Mouse (Mus musculus) limb, embryonic 14.5 days (tissue): ENCODE data around the gene Dag1. TPM values are rescaled to one million over a fixed set of nuclear protein-coding genes. Genes with fewer than 3 reads are reported as not detected.
A peak's percentile ranks its signal among the peaks of the same experiment; 100 is the strongest.
"Not testable (repeated sequence)": the region's sequence is repeated elsewhere in the genome, so short reads cannot be mapped to it uniquely, and the experiment has no call there.

Experiments
- ATAC-seq: fragments of 200-750 bp; cut with Nextera tagmentation; 2 replicates; pipeline ENCODE4 v1.8.0; 2017; ENCODE audit warnings: low read depth, moderate number of reproducible peaks, moderate TSS enrichment; ENCODE audit not compliant: low FRiP score
- DNase-seq: peaks from one replicate; pipeline ENCODE4 v3.0.0-alpha.2; 2015; ENCODE audit warnings: low spot score
- H3K27ac ChIP-seq: fragments of 300-500 bp; sonication (generic); replicated peaks from 2 replicates; pipeline ENCODE4 v1.5.1; 2014; ENCODE audit warnings: low read depth, mild to moderate bottlenecking, low read length, moderate library complexity, mixed read lengths
- H3K27me3 ChIP-seq: fragments of 300-500 bp; sonication (generic); 2 replicates; pipeline ENCODE4 v1.6.1; 2014; ENCODE audit warnings: low read length, mixed read lengths; ENCODE audit not compliant: control insufficient read depth, insufficient read depth
- H3K36me3 ChIP-seq: fragments of 300-500 bp; sonication (generic); 2 replicates; pipeline ENCODE4 v1.6.1; 2014; ENCODE audit warnings: mild to moderate bottlenecking, low read length, moderate library complexity, mixed read lengths; ENCODE audit not compliant: control insufficient read depth, insufficient read depth
- H3K4me1 ChIP-seq: fragments of 300-500 bp; sonication (generic); 2 replicates; pipeline ENCODE4 v1.6.1; 2014; ENCODE audit warnings: antibody characterized with exemption, low read length, mixed read lengths; ENCODE audit not compliant: control insufficient read depth, insufficient read depth
- H3K4me2 ChIP-seq: fragments of 300-500 bp; sonication (generic); replicated peaks from 2 replicates; pipeline ENCODE4 v1.6.1; 2014; ENCODE audit warnings: low read depth, mild to moderate bottlenecking, low read length, moderate library complexity; ENCODE audit not compliant: severe bottlenecking
- H3K4me3 ChIP-seq: fragments of 300-500 bp; sonication (generic); replicated peaks from 2 replicates; pipeline ENCODE4 v1.5.1; 2014; ENCODE audit warnings: low read length
- H3K9ac ChIP-seq: fragments of 300-500 bp; sonication (generic); 2 replicates; pipeline ENCODE4 v1.6.1; 2014; ENCODE audit warnings: mild to moderate bottlenecking, low read depth, low read length, moderate library complexity; ENCODE audit not compliant: severe bottlenecking
- H3K9me3 ChIP-seq: fragments of 300-500 bp; sonication (generic); 2 replicates; pipeline ENCODE4 v1.6.1; 2016; ENCODE audit warnings: low read length; ENCODE audit not compliant: control insufficient read depth
- POLR2A ChIP-seq: fragments of 200-500 bp; IDR thresholded peaks from 2 replicates; pipeline ENCODE4 v1.8.0; 2012; ENCODE audit warnings: inconsistent platforms, mild to moderate bottlenecking, moderate library complexity, borderline replicate concordance; ENCODE audit not compliant: insufficient read depth, insufficient read length; ENCODE audit errors: extremely low read depth
- WGBS: fragments of 180-500 bp; shearing (Covaris S2); extraction: QIAGEN DNeasy Blood & Tissue Kit; methylation state at CpG from one replicate; pipeline ENCODE4 v1.1.7; 2014; 5-methylcytosine and 5-hydroxymethylcytosine counted together
- polyA plus RNA-seq, 2 experiments: library from polyadenylated mRNA; depleted of rRNA in 1 of 2; stranded (reverse) in 1 of 2; unstranded in 1 of 2; fragments of >200 nt; fragmentation: Nextera tagmentation in 1 of 2; extraction: Ambion mirVana in 1 of 2; gene quantifications; 2 replicates each; pipeline versions ENCODE4 v1.2.1 to v1.2.3; 2012 to 2014

Dag1 gene
- polyA plus RNA-seq, 2 experiments, result 49.7 to 82.5 TPM

DNA sequence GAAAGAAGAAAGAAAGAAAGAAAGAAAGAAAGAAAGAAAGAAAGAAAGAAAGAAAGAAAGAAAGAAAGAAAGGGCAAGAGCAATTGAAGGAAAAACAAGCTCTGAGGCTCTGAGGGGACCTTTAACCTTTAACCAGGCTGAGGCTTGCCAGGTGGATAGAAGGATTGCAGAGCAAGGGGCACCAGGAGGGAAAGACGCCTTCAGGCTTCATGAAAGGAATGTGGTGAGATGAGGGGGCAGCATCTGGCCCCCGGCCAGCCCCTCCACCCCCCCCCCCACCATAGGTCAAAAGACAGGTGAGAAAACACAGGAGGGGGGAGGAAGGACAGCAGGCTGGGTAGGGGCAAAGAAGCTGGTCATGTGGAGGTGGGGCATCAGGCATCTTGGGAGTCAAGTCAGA lies 8.2 kb upstream of the Dag1 start:
- H3K4me3 ChIP-seq, result no peak overlapping the region
- ATAC-seq (no peak), DNase-seq (no peak)
- no peaks in the 10 kb centered on the region for H3K9me3 ChIP-seq
- H3K4me1 ChIP-seq, result peaks cover 13% of the 10 kb centered on the region; the same call in 1 of the 2 replicates
- 18% methylated on average over 2 of the region's 2 CpGs for WGBS
- no peaks in the 10 kb centered on the region for H3K36me3 ChIP-seq
- no peak overlapping the region for H3K27ac ChIP-seq
- no peaks in the 10 kb centered on the region for H3K27me3 ChIP-seq
- TF ChIP-seq POLR2A, result no peak
- H3K9ac ChIP-seq, result no peak overlapping the region
- no peak overlapping the region; the same call in 1 of the 2 replicates for H3K4me2 ChIP-seq

DNA sequence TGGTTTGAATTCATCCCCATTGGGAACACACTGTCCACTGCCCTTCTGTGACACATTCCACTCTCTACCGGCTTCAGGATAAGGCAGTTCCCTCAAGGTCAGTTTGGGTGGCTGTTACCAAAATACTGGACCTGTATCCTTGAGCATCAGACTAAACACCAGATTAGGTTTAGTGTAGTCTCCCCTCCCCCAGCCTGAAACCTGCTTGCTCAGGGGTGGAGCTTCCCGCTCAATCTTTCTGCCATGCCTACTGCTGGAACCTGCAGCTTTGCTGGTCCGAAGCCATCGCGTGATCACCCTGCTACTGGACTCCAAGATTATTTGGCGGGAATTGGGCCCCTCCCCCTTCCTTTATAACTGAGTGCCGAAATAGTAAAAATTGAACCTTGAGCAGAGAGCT lies 4.9 kb upstream of the Dag1 start:
- not testable (repeated sequence) for H3K27ac ChIP-seq, H3K36me3 ChIP-seq, H3K4me2 ChIP-seq, DNase-seq, ATAC-seq, H3K27me3 ChIP-seq, H3K9me3 ChIP-seq, H3K9ac ChIP-seq, H3K4me3 ChIP-seq
- 76% methylated on average over 5 of the region's 7 CpGs for WGBS
- H3K4me1 ChIP-seq, result peaks cover 18% of the 10 kb centered on the region

DNA sequence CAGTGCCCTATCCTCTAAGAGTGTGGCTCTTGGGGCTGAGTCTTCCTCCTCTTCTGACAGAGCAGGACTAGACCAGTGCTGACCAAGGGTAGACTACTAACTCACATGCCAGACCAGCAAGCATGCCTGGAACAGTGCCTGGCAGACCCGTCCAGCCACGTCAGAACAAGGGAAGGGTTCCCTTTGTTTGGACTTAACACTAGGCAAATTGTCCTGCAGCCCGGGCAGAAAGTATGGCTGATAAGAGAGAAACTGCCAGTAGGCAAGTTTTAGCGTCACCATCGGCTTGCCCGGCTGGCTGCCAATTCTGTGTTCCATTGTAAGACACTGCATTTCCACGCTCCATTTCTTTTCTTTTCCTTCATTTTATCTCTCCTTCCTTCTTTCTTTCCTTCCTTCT lies 3.9 kb upstream of the Dag1 start:
- WGBS, result 88% methylated on average over 7 of the region's 7 CpGs
- Histone ChIP-seq H3K4me1 (peaks cover 19% of the 10 kb centered on the region), H3K4me2 (no peak overlapping the region), H3K27ac (no peak overlapping the region), H3K9ac (no peak overlapping the region), H3K4me3 (no peak overlapping the region), H3K9me3 (no peaks in the 10 kb centered on the region), H3K36me3 (no peaks in the 10 kb centered on the region), H3K27me3 (no peaks in the 10 kb centered on the region)
- no peak for TF ChIP-seq POLR2A
- DNase-seq (no peak), ATAC-seq (no peak)

- H3K4me3 ChIP-seq, result no peak overlapping the region
- H3K9ac ChIP-seq, result no peak overlapping the region
- WGBS, result 70% methylated on average over 10 of the region's 10 CpGs
- H3K36me3 ChIP-seq, result no peaks in the 10 kb centered on the region
- H3K27ac ChIP-seq, result no peak overlapping the region
- ATAC-seq, result no peak
- no peaks in the 10 kb centered on the region for H3K9me3 ChIP-seq
- no peak for DNase-seq
- H3K4me2 ChIP-seq, result no peak overlapping the region
- H3K27me3 ChIP-seq, result no peaks in the 10 kb centered on the region
- H3K4me1 ChIP-seq, result peaks cover 16% of the 10 kb centered on the region
- no peak for TF ChIP-seq POLR2A
Observed at GRCm38 (mm10) chr9:108266261-108266935, 2.6 kb upstream of the Dag1 start.

DNA sequence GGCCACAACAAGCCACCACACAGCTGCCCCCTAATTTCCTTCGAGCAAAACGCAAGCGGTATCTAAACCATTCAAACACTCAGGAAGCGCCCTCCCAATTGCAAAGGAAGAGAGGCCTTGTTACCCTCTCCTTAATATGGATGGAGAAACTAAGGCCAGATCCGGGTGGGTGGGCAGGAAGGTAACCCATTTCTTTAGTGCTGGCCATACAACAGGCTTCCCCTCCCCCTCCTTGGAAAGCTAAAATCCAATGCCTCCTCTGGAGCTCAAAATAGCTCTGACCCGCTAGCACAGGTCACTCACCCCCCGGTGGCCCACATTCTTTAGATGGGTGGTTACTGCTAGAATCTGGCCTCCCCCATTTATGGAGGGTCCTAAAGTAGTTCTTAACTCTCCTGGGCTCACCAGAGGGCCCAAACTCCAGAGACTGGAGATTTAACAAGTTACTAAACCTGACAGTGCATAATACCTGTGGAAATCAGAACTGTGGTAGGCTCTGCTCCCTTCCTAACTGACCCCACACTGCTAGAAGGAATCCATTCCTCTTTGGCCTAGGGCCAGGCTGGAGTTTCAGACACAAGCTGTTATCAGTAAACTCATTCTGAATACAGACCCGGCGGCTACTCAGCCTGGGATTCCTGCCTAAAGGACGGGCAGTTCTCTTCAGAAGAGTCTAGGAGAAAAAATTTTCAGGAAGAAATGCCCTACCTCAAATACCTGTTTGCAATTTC lies 598 bp upstream of the Dag1 start:
- TF ChIP-seq POLR2A, result no peak
- no peaks in the 10 kb centered on the region for H3K9me3 ChIP-seq
- DNase-seq, result no peak
- peak overlapping the region; percentile 80 for H3K9ac ChIP-seq
- peak overlapping the region; percentile 76 for H3K4me2 ChIP-seq
- no peak for ATAC-seq
- H3K27ac ChIP-seq, result peak overlapping the region; percentile 68
- no peaks in the 10 kb centered on the region for H3K36me3 ChIP-seq
- no peaks in the 10 kb centered on the region for H3K27me3 ChIP-seq
- peaks cover 16% of the 10 kb centered on the region for H3K4me1 ChIP-seq
- 12% methylated on average over 10 of the region's 10 CpGs for WGBS
- H3K4me3 ChIP-seq, result peak overlapping the region; percentile 93
